Mouse (Mus musculus) forebrain, embryonic 15.5 days (tissue): ENCODE results near the gene Dctn3. TPM values are rescaled to one million over a fixed set of nuclear protein-coding genes. Genes with fewer than 3 reads are reported as not detected.
A peak's percentile ranks its signal among the peaks of the same experiment; 100 is the strongest.
"Not testable (repeated sequence)": the region's sequence is repeated elsewhere in the genome, so short reads cannot be mapped to it uniquely, and the experiment has no call there.

ENCODE experiments used
- ATAC-seq: fragments of 200-750 bp; cut with Nextera tagmentation; replicated peaks from 2 replicates; pipeline ENCODE4 v1.8.0; 2017; ENCODE audit warnings: mild to moderate bottlenecking, moderate TSS enrichment, moderate library complexity
- H3K27ac ChIP-seq: fragments of 300-500 bp; sonication (generic); replicated peaks from 2 replicates; pipeline ENCODE4 v1.5.1; 2015; ENCODE audit warnings: mild to moderate bottlenecking, inconsistent platforms
- H3K27me3 ChIP-seq: fragments of 300-500 bp; sonication (generic); 2 replicates; pipeline ENCODE4 v1.6.1; 2015; ENCODE audit warnings: inconsistent platforms
- H3K36me3 ChIP-seq: fragments of 300-500 bp; sonication (generic); 2 replicates; pipeline ENCODE4 v1.6.1; 2015; ENCODE audit warnings: mild to moderate bottlenecking, inconsistent platforms
- H3K4me1 ChIP-seq: fragments of 300-500 bp; sonication (generic); 2 replicates; pipeline ENCODE4 v1.6.1; 2015; ENCODE audit warnings: inconsistent platforms
- H3K4me2 ChIP-seq: fragments of 300-500 bp; sonication (generic); replicated peaks from 2 replicates; pipeline ENCODE4 v1.6.1; 2015; ENCODE audit warnings: mild to moderate bottlenecking, inconsistent platforms
- H3K4me3 ChIP-seq: fragments of 300-500 bp; sonication (generic); 2 replicates; pipeline ENCODE4 v1.5.1; 2015; ENCODE audit warnings: mild to moderate bottlenecking, inconsistent platforms
- H3K9ac ChIP-seq: fragments of 300-500 bp; sonication (generic); replicated peaks from 2 replicates; pipeline ENCODE4 v1.6.1; 2015; ENCODE audit warnings: mild to moderate bottlenecking, inconsistent platforms
- H3K9me3 ChIP-seq: fragments of 300-500 bp; sonication (generic); 2 replicates; pipeline ENCODE4 v1.6.1; 2016; ENCODE audit warnings: inconsistent platforms
- WGBS: fragments of 180-500 bp; shearing (Covaris S2); methylation state at CpG from one replicate; pipeline ENCODE4 v1.1.7; 2015; ENCODE audit warnings: mixed read lengths; 5-methylcytosine and 5-hydroxymethylcytosine counted together
- polyA plus RNA-seq: library from polyadenylated mRNA; unstranded; fragments of >200 nt; fragmentation: Nextera tagmentation; extraction: Ambion mirVana; gene quantifications from 2 replicates; pipeline ENCODE4 v1.2.1, GENCODE M21; 2015

Gene Dctn3
- polyA plus RNA-seq: 304 and 307 TPM in 2 replicates

DNA sequence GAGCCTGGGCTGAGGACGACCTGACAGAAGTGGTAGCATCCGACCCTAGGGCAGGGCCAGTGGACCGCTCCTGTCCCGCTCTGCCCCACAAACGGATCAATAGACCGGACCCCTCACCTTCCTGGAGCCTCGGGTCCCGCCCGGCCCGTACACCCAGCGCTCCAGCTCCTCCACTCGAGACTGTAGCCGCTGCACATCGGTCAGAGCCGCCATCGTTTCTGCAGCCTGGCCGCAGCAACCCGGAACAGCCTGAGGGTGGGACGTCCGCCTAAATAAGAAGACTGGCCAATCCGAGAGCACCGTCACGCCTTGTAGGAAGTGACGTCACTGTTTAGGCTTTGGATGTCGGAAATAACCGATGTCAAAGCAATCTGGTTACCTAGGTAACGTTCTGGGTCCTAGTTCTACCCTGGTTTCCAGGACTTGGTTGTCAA lies at the start of gene Dctn3:
Dctn3 (minus strand) TSS at position 253 of the 434 bp plus-strand sequence.
- Histone ChIP-seq H3K27ac (peak within 1 kb of the TSS; percentile 43), H3K4me2 (peak within 1 kb of the TSS; percentile 73), H3K36me3 (peaks cover 21% of the 10 kb centered on the region), H3K4me1 (peaks cover 37% of the 10 kb centered on the region), H3K27me3 (peaks cover 20% of the 10 kb centered on the region), H3K4me3 (peak within 1 kb of the TSS; percentile 84), H3K9ac (peak within 1 kb of the TSS; percentile 96), H3K9me3 (no peaks in the 10 kb centered on the region)
- ATAC-seq: peak; percentile 95
- under 1% methylated on average over 27 of the region's 27 CpGs for WGBS

DNA sequence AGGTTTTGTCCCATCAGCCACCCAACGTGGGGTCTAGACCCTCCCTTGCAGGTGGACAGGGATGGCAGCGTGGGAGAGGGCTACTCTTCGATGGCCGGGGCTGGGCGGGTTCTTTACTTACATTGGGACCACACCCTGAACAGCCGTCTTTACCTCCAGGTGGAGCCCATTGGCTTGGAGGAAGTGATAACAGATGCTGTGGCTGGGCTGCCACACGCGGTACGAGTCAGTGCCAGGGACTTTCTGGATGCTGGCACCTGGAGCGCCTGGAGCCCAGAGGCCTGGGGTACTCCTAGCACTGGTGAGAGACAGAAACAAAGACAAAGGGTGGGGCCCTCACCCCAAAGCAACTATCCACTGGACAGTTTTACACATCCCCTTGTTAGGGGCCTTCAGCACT lies 44.3 kb upstream of the Dctn3 start:
- H3K27me3 ChIP-seq, ATAC-seq, H3K36me3 ChIP-seq, H3K4me2 ChIP-seq, H3K4me1 ChIP-seq, H3K27ac ChIP-seq, H3K9me3 ChIP-seq, H3K4me3 ChIP-seq, H3K9ac ChIP-seq: not testable (repeated sequence)
- 75% methylated on average over 10 of the region's 10 CpGs for WGBS

DNA sequence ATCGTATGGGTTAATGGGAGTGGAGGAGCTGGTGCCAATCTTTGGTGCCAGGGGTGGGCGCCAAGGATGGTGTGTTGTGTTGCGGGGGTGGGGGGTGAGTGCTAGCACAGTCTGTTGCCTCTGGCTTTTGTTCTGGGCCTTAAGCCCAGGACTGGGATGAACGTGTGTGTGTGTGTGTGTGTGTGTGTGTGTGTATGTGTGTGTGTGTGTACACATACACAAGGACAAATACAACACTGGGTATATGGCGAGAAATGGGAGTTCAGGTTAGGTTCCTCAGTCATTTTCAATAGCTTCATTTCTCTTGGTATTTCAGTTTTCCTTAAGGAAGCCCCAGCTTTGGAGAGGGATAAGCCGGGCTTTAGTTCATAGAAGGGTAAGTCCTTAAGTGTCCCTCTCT lies 40.2 kb upstream of the Dctn3 start:
- not testable (repeated sequence) for H3K36me3 ChIP-seq, H3K4me3 ChIP-seq, H3K27ac ChIP-seq, H3K9ac ChIP-seq, ATAC-seq, H3K9me3 ChIP-seq, H3K27me3 ChIP-seq, H3K4me2 ChIP-seq
- 61% methylated on average over 3 of the region's 6 CpGs for WGBS
- peaks cover 32% of the 10 kb centered on the region for H3K4me1 ChIP-seq

DNA sequence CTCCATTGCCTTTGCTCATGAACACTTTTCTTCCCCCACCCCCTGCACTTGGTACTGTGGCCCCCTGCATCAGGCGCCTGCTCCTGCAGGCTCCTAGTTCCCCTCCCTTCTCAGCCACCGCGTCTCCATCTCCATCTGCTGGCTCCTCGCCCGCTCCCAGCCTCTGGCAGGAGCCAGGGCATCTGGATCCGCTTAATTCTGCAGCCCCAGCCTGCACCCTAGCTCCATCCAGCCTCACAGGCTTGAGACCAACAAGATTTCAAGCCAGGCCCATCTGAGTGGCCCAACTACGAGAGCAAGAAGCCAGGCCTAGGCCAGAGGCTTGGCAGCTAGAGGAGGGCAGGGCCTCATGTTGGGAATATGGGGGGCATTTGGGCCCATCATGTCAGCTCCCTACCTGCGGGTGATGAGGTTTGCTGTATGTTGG lies 39.7 kb upstream of the Dctn3 start:
- H3K9ac ChIP-seq, H3K9me3 ChIP-seq, H3K36me3 ChIP-seq, H3K27me3 ChIP-seq, H3K4me3 ChIP-seq, H3K4me2 ChIP-seq: not testable (repeated sequence)
- 0 out of 2 replicates have a peak overlapping the region, but pooled peaks have one; percentile 15 for H3K27ac ChIP-seq
- peaks cover 32% of the 10 kb centered on the region for H3K4me1 ChIP-seq
- ATAC-seq: 0 out of 2 replicates have a peak, but pooled peaks have one; percentile 33
- WGBS: 42% methylated on average over 8 of the region's 8 CpGs

DNA sequence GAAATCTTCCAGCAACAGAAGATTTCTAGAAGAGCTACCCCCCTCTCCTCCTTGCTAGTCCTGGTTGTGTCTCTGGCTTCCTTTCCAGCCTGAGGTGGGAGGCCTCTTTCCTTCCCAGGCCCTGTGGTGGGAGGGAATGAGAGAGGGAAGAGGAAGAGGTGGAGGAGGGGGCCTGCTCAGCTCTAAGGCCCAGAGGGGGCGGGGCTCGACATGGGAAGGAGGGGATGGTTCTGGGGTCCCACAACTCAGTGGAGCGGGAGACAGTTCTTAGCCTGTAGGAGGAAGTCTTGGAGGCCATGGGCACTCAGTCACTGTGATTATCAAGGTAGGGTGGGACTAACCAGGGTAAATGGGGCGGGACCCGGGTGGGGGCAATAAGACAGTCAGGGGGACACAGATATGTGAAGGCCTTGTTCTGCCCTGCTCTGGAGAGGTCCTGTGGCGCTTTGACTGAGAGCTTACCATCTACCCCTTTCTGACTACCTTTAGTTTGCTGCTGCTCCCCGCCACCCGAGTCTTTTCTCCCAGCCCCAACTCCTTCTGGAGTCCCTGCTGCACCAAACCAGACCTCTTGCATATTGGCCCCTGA lies 39.2 kb upstream of the Dctn3 start:
- Histone ChIP-seq H3K9ac (no peak overlapping the region), H3K27me3 (no peaks in the 10 kb centered on the region), H3K27ac (0 out of 2 replicates have a peak overlapping the region, but pooled peaks have one; percentile 15), H3K36me3 (no peaks in the 10 kb centered on the region), H3K4me1 (peaks cover 32% of the 10 kb centered on the region), H3K4me3 (no peak overlapping the region), H3K9me3 (no peaks in the 10 kb centered on the region), H3K4me2 (no peak overlapping the region)
- ATAC-seq: peak; percentile 36; the same call in 1 of the 2 replicates
- WGBS: 51% methylated on average over 8 of the region's 8 CpGs

DNA sequence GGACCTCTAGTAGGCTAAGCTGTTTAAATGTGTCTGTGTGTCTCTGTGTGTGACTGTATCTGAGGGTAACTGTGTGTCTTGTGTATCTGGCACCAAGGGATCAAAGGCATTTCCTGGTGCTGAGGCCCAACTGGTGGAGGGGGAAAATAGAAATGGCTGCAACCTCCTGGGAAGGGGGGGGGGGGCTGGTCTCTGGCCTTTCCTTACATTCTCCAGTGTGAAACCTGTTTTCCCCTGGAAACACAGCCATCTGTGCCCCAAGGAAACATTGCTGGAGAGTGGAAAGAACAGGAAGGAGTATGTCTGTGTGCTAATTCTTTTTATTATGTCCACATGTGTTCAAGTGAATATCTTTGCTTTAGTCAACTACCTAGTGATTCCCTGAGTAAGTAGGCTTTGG lies 38.7 kb upstream of the Dctn3 start:
- Histone ChIP-seq H3K27me3 (no peaks in the 10 kb centered on the region), H3K36me3 (no peaks in the 10 kb centered on the region), H3K27ac (no peak overlapping the region), H3K4me1 (peaks cover 32% of the 10 kb centered on the region), H3K9ac (no peak overlapping the region), H3K4me2 (no peak overlapping the region), H3K9me3 (no peaks in the 10 kb centered on the region), H3K4me3 (no peak overlapping the region)
- no peak for ATAC-seq

DNA sequence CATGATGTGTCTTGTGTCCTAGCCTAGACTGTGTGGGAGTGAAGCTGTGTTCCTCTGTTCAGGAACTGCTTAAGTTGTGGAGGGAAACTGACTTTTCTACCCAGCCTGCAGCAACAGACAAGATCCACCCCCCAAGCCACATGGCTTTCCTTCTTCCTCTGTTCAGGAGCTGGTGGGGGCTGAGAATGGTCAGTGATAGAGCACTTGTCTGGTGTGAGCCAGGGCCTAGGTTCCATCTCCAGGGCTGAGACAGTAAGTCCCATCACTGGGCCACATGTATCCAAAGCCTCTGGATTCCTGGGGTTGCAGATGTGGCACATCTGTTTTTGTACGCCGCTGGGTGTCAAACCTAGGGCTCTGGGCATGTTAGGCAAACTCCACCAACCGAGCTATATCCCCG lies 37.9 kb upstream of the Dctn3 start:
- 87% methylated on average over 4 of the region's 4 CpGs for WGBS
- peak overlapping the region; percentile 43 for H3K4me2 ChIP-seq

DNA sequence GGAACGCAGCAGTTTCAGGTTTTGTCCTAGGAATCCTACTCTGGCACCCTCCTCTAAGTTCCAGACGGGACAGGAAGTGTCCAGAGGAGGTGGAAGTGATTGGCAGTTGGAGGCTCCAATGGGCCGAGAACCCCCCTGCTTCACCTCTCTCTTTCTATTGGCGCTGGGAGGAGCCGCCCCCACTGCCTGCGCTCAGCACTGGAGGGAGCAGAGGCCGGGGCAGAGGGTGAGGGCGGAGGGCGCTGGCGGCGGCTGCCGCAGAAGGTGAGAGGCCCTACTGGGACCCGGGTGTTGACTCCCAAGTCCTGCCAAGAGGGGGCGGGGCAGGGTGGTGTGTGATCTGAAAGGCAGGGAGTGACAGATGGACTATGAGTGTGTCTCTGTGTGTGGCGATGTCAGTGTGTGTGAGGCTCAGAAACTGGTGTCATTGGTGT lies 37.3 kb upstream of the Dctn3 start:
- Histone ChIP-seq H3K9ac (peak overlapping the region; percentile 29; the same call in 1 of the 2 replicates), H3K9me3 (no peaks in the 10 kb centered on the region), H3K4me2 (peak overlapping the region; percentile 43), H3K27ac (0 out of 2 replicates have a peak overlapping the region, but pooled peaks have one; percentile 1), H3K36me3 (no peaks in the 10 kb centered on the region), H3K4me3 (peak overlapping the region; percentile 32), H3K27me3 (no peaks in the 10 kb centered on the region), H3K4me1 (peaks cover 37% of the 10 kb centered on the region)
- peak; percentile 66 for ATAC-seq
- under 1% methylated on average over 15 of the region's 15 CpGs for WGBS

More for the DNA sequence above, 37.9 kb upstream of the Dctn3 start:
- Histone ChIP-seq H3K4me1 (peaks cover 37% of the 10 kb centered on the region), H3K27ac (0 out of 2 replicates have a peak overlapping the region, but pooled peaks have one; percentile 1), H3K9ac (no peak overlapping the region), H3K27me3 (no peaks in the 10 kb centered on the region), H3K36me3 (no peaks in the 10 kb centered on the region), H3K9me3 (no peaks in the 10 kb centered on the region), H3K4me3 (peak overlapping the region; percentile 32)
- no peak for ATAC-seq

DNA sequence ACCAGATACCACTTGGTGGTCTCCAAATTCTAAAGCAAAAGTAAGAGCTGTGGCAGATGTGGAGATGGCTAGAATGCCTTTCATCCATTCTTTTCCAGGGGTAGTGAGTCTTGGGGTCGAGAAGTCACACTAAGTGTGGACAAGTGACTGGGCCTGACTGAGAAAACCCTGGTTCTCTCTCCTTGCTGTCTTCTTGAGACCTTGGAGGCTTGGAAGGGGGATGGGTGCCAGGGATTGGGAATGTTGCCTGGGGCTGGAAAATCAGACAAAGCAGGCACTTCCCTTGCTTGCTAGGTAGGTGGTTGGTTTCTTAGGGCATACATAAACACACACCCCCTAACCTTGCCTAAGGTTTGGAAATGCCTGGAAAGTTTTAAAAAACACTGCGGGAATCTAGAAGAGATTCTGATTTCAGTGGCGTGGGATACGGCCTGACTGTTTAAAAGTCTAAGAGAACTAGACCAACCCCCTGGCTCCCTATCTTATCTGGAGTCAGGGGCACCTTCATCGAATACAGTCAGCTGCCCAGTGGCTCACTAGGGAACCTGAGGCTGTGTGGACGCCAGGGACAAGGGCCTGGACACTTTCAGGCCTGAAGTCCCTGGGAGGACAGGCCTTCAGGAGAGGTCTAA lies 36.8 kb upstream of the Dctn3 start:
- no peak for ATAC-seq
- Histone ChIP-seq H3K27ac (0 out of 2 replicates have a peak overlapping the region, but pooled peaks have one; percentile 1), H3K27me3 (no peaks in the 10 kb centered on the region), H3K36me3 (no peaks in the 10 kb centered on the region), H3K4me3 (peak overlapping the region; percentile 32), H3K4me2 (peak overlapping the region; percentile 43), H3K4me1 (peaks cover 42% of the 10 kb centered on the region), H3K9me3 (no peaks in the 10 kb centered on the region), H3K9ac (0 out of 2 replicates have a peak overlapping the region, but pooled peaks have one; percentile 29)
- 43% methylated on average over 6 of the region's 6 CpGs for WGBS

DNA sequence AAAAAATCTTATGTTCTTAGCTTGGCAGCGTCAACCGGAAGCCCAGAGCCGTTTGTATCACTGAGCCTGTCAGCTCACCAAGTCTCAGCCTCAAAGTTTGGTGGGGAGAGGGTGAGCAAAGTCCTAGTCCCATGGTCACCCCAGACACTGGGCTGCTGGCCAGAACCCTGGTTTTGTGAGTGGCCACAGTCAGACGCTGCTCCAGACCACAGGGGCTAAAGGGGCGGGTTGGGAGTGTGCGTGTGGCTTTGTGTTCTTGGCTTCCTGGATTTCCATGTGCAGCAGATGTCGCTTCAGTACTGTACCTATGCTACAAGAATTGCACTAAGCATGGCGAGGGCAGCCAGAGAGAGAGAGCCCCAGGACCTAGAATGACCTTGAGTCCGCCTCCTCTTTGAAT lies 36.2 kb upstream of the Dctn3 start:
- WGBS: 80% methylated on average over 9 of the region's 9 CpGs
- H3K9me3 ChIP-seq: no peaks in the 10 kb centered on the region
- peaks cover 43% of the 10 kb centered on the region for H3K4me1 ChIP-seq

DNA sequence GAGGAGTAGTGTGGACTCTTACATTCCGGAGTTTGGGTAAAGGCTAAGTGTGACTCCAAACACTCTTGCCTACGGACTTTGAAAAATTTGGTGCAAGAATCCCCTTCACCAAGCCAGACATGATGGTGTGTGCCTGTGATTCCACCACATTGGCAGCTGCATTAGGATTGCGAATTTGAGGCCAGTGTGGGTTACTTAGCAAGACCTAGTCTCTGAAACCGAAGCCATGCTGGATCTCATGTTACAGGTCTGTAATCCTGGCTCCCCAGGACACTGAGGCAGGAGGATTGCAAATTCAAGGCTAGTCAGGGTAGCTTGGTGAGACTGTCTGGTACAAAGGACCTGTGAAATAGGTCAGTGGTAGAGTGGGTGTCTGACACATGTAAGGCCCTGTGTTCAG lies 35.7 kb upstream of the Dctn3 start:
- Histone ChIP-seq H3K36me3 (no peaks in the 10 kb centered on the region), H3K9ac (no peak overlapping the region), H3K27me3 (no peaks in the 10 kb centered on the region), H3K9me3 (no peaks in the 10 kb centered on the region), H3K4me3 (no peak overlapping the region), H3K4me2 (no peak overlapping the region), H3K4me1 (peaks cover 43% of the 10 kb centered on the region), H3K27ac (no peak overlapping the region)
- 94% methylated on average over 4 of the region's 4 CpGs for WGBS
- no peak for ATAC-seq

More for the DNA sequence above, 36.2 kb upstream of the Dctn3 start:
- H3K4me2 ChIP-seq: no peak overlapping the region
- no peak overlapping the region for H3K27ac ChIP-seq
- ATAC-seq: no peak
- H3K27me3 ChIP-seq: no peaks in the 10 kb centered on the region
- H3K9ac ChIP-seq: no peak overlapping the region
- H3K36me3 ChIP-seq: no peaks in the 10 kb centered on the region
- no peak overlapping the region for H3K4me3 ChIP-seq

DNA sequence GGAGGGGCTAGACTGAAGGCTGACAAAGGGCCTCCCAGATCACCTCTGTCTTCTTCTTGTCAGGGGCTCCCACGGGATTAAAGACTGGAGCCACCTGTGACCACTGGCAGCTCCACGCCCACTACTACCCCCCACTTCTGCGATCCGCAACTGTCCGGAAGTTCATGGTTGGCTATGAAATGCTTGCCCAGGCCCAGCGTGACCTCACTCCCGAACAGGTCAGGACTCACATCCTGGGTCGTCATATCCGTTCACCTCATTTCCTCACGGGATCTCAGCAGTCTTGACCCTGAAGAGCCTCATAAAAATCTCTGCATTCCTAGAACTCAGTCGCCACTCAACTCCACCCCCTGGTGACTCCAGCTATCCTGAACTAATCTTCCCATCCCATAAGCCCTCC lies 35.1 kb upstream of the Dctn3 start:
- Histone ChIP-seq H3K27me3 (no peaks in the 10 kb centered on the region), H3K36me3 (no peaks in the 10 kb centered on the region), H3K4me3 (no peak overlapping the region), H3K9ac (no peak overlapping the region), H3K9me3 (no peaks in the 10 kb centered on the region), H3K27ac (no peak overlapping the region), H3K4me1 (peaks cover 43% of the 10 kb centered on the region), H3K4me2 (no peak overlapping the region)
- ATAC-seq: no peak
- WGBS: 89% methylated on average over 11 of the region's 11 CpGs
